Mouse (Mus musculus): ENCODE results near the gene Plpp7.

Gene Plpp7

GRCm38 (mm10) chr2:32157328-32157727 is 62.0 kb downstream of the Plpp7 start:
- intact Hi-C loops (cut with DNase I): no loop called here

DNA sequence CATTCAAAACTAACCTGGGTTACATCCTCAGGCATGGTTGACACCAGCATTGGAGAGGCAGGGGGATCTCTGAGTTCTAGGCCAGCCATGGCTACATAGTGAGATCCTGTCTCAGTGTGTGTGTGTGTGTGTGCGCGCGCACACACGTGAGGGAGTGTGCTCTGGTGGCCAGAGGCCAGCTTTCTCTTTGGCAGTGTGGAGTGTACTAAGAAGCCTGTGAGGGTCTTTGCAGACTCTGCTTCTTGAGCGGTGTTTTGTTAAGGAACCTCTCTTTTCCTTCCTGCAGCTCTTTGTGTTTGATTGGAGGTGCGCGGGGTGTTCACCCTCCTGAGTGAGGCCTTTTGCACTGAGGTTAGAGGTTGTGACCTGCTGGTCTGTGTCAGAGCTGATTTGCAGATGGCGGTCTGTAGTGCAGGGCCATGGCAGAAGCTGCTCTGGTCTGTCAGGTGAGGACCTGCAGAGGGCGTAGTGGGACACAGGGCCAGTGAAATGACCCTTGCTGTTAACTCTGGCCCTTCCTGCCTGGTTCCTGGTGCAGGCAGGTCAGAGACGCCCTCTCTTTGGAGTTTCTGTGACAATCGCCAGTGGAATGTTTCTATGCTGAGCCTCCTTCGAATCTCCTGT is 63.4 kb downstream of the Plpp7 start:
- intact Hi-C loops (cut with DNase I): no loop called here

Small RNA genes lying within 50 kb of the gene (microRNA-seq; reads per million reads assigned to microRNA genes)
- 0.57 to 1.6 reads per million in 2 experiments for gene Mir7674
